Mouse (Mus musculus): ENCODE measurements around the gene Fgf2.

Fgf2 gene

DNA sequence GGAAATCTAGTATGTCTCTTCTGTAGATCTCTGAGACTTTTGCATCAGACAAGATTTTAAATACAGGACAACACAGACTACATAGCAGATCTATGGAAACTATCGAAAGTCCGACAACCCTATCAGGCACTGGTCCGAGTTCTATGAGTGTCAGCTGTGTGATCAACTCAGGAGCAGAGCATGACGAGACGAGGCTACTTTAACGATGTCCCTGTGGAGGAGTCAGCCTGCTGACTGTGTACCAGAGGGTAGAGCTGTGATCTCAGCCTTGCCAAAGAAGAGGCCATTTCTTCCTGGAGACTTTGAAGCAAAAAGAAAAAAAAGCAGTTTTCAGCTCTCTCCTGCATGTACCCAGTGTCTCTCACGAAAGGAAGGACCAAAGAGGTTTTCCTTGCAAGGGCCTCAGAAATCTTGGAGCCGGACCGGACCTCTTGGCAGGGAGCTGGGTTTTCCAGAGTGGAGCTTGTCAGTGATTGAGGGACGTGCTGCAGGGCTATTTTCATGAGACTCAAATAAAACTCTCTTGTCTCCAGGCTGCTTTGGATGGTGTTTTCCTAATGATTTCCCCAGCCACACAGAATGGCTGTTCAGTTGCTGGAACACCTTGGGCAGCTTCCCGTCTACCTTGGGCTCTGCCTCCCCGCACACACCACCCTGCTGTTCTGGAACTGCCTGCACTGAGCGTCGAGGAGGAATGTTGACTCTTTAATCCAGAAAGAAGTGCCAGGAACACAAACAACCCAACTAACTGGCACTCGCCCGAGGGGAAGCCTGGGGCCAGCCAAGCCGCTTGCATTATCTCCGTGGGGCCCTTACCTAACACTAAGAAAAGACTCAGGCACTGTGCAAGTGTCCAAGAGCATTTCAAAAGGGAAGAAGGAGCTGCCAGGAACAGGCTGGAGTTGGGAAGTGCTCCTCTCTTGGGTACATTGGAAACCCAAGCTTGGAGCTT lies 32.1 kb downstream of the Fgf2 start:
- TF ChIP-seq GATA4 (IDR thresholded peaks at IDR 0.05; ENCODE audit: insufficient replicate concordance, low read length): no peak

DNA sequence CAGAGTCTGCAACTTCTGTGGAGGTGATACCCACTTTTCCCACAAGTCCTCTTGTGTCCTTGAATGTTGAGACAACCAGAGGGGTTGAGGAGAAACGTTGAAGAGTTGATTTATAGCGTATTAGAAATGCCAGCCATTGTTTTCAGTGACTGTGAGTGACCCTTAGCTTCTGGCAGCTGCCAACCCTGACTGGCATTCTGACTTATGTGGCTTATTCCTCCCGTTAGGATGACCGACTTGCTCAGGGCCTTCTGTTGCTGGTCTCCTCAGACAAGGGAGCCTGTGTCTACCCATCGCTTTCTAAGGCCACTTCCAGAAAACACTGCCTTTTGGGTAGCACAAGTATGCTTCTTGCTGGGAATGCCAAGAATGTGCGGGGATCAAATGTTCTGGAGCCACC lies 33.3 kb downstream of the Fgf2 start:
- no peak for TF ChIP-seq GATA4 (IDR thresholded peaks at IDR 0.05; ENCODE audit: insufficient replicate concordance, low read length)

DNA sequence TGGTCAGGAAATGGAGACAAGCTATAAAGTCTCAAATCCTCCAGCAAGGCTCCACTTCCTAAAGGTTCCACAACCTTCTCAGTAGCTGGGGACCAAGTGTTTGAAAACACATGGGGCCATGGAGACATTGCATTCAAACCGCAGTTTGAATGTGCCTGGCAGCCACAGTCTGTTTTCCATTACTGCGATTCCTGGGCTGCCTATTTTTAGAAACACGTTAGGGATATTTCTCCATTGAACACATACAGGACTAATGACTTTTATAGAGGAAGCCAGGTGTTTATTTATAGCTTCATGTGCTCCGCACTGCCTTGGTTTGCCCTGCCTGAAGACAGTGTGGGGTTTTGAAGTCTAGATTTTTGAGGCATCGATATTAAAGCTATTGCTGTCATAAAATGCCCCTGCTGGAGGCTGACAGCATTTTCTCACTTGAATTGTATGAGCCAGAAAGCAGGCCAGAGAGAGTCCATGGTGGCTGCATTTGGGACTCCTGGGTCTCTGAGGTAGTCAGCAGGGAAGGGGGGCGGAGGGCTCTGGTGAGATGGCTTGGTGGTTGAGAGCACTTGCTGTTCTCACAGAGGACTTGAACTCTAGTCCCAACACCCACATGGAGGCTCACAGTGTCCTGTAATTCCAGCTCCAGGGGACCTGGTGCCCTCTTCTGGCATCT lies 35.1 kb downstream of the Fgf2 start:
- TF ChIP-seq GATA4 (IDR thresholded peaks at IDR 0.05; ENCODE audit: insufficient replicate concordance, low read length): no peak

DNA sequence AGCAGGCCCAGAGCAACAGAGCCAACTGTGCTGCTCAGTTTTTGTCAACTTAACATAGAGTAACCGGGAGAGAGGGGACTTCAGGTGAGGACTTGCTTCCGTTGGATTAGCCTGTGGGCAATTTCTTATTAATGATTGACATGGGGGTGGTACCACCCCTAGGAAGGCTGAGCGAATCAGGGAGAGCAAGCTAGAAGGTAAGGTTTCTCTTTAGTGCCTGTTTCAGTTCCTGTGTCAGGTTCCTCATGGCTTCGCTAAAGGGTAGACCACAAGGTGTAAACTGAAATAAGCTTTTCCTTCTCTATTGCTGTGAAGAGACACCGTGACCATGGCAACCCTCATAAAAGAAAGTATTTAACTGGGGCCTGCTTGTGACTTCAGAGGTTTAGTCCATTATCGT lies 39.2 kb downstream of the Fgf2 start:
- no peak for TF ChIP-seq GATA4 (IDR thresholded peaks at IDR 0.05; ENCODE audit: insufficient replicate concordance, low read length)

DNA sequence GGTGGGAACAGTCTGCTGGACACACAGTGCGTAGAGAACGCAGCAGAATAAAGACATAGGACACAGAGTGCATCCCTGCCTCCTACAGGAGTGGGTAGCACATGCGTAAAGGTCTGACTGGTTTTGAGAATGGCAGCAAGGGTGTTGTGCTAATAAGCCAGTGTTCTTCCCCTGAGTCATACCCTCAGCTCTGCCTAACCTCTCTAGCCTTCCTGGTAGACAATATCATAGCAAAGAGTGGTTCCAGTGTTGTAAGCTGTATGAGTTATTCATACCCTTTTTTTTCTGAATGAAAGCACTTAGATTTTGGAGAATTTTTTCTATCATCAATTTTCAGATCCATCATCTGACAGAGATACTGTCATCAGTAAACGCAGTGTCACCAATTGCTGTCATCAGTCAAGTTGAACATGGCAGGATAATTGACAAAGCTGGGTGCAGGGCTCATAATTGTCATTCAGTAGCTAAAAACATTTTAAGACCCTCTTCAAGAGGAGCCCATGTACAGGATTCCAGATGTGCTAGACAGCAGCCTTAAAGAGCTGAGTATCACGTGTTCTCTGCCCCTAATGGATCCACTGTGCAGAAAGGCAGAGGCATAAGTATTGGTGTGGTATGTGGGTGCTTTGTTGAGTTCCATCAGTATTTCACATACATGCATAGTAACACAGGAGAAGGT lies 48.9 kb downstream of the Fgf2 start:
- no peak for TF ChIP-seq GATA4 (IDR thresholded peaks at IDR 0.05; ENCODE audit: insufficient replicate concordance, low read length)

DNA sequence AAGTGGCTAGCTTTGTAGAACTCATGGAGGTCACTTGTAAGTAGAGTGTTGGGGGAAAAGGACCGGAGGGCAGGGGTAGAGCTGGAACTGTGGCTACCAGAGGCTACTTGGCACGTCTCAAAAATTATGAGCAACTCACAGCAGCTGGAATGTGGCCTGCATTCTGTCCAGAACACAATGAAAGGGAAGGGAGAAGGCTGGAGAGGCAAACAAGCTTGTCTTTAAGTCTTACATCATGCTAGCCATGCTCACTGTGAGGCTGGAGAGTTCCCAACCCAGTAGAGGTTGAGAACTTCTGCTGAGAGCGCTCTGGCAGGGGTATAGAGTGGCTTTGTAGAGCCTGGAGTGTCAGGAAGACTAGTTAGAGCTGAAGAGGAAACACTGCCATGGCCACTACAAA lies 49.5 kb downstream of the Fgf2 start:
- no peak for TF ChIP-seq GATA4 (IDR thresholded peaks at IDR 0.05; ENCODE audit: insufficient replicate concordance, low read length)

DNA sequence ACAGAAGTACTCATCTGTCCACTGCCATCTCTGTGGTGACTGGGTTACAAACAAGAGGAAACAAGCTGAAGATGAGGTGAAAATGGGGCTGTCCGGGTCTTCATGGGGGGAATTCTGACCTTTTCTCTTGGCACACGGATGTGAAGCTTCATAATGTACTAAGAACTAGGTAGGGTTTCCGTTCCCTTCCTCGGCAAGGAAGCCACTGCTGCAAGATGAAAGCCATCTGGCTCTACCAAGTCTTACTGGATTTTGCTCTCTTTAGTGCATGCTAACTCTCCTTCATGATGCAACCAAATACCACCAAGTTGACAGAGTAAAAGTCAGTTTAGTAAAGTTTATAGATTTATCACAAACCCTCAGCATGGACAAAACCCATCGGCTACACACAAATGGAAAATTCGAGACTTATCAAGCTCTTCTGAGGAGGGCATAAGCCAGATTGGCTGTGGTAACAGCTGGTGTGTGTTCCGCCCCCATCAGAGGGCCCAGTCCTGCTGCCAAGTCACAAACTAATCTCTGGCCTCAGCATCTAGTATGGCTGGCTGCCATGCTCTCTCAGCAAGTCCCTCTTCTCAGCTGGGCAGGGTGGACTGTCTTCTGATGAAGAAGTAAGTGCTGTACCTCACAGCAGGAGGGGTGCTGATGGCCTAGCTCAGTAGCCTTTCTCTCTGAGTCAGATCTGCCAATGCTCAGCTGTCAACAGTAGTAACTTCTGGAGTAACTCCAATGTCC lies 50.7 kb downstream of the Fgf2 start:
- no peak for TF ChIP-seq GATA4 (IDR thresholded peaks at IDR 0.05; ENCODE audit: insufficient replicate concordance, low read length)

DNA sequence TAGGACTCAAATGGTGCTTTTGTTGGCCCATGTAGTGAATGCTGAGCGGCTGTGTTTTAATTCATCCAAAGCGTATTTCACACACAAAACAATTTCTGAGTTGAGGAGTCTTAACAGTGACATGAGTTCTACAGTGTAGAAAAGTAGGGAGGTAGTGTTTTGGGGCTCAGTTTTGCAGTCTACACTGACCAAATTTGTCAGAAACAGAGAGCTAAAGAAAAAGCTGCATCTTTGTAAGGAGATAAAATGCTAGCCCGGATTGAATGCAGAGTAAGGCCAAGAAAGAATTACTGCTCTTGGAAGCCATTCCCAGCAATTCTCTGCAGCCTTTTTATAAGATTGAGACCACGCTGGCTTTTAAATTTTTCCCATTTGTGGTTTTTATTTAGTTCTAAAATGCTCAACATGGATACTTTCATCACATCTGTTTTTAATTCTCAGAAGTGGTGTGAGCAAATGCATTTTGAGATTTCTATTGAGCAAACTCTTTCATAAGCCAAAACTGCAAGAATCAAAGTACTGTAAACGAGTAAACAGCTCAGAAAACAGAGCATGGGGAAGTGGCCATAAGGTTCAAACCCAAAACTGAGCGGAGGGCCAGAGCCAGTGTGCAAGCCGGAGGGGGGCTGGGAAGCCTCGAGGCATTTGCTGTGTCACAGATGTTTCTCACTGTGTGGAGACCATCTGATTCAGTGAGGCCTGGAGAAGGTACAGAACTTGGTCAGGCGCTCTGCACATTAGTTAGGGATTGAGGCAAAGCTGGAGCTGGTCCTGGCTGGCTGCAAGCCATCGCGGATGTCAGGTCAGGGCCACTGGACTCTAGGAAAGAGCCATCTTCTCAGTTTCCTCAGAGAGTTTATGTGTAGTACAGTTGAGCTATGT lies 53.8 kb downstream of the Fgf2 start:
- no peak for TF ChIP-seq GATA4 (IDR thresholded peaks at IDR 0.05; ENCODE audit: insufficient replicate concordance, low read length)

DNA sequence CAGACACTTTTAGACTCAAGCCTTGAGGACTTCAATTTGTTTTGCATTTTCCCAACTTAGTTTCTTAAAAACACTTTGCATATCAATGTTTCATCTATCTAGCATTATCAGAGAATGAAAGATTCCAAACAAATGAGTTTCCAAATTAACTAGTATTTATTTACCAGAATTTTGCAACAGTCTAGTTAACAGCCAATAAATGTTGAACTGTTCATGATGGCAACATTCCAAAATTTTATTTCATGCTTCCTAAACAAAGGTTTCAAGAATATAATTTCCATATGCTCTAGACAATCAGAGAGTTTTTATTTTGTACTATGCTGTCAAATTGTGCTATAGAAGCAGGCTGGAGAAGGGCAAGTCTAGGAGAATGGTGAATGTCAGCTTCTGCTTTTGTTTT lies 59.5 kb downstream of the Fgf2 start:
- TF ChIP-seq GATA4 (IDR thresholded peaks at IDR 0.05; ENCODE audit: insufficient replicate concordance, low read length): no peak

DNA sequence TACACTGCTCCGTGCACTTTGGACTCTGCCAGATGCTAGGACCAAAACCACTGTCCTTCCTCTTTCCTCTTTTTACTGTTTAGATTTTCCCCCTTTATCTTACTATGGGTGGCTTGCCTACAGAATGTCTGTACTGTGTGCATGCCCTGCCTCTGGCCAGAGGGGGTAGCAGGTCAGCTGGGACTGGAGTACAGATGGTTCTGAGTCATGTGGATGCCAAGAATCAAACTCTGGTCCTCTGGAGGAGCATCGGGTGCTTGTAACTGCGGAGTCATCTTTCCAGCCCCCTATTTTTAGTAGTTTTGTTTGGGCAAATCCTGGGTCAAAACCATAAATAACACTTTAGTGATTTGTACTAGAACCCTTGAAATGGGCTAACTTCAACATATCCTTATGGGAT lies 65.3 kb downstream of the Fgf2 start:
- TF ChIP-seq GATA4 (IDR thresholded peaks at IDR 0.05; ENCODE audit: insufficient replicate concordance, low read length): no peak

DNA sequence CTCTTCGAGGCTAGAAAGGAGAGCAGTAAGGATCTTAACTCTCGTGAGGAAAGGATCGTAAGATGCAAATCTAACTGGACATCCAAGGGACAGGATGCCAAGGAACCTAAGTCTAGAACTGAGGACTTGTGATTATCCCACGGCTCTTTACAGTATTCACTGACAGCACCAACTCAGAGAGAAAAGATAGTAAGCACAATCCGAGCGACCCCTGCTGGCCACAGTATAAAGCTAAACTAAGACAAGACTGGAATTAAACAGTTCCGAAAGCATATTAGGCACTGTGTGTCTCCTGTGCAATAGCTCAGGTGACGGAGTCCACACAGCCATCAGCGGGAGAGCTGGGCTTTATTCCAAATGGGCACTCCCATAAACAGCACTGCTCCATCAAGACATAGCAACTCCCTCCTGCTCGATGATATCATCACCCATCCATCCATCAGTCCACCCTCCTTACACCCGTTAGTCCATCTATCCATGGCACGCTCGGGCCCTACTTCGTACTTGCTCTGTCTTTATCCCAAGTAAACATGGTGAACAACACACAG lies 66.3 kb downstream of the Fgf2 start:
- no peak for TF ChIP-seq GATA4 (IDR thresholded peaks at IDR 0.05; ENCODE audit: insufficient replicate concordance, low read length)

DNA sequence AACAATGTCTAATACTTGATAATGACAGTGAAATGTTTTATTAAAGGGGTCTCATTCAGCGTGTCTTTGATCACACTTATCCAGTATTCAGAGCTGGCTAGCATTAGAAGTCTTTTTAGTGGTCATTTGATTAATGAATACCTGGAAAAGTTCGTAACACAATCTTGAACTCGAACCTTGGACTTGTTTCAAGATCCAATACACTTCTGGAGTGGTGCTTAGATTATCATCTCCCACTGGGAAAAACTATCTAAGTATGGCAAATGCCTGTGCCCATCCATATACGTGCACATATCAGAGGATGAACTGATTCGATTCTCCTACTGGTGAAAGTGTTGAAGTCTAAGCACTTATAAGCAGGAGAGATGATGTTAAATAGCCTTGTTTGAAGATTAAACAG lies 70.2 kb downstream of the Fgf2 start:
- TF ChIP-seq GATA4 (IDR thresholded peaks at IDR 0.05; ENCODE audit: insufficient replicate concordance, low read length): no peak

DNA sequence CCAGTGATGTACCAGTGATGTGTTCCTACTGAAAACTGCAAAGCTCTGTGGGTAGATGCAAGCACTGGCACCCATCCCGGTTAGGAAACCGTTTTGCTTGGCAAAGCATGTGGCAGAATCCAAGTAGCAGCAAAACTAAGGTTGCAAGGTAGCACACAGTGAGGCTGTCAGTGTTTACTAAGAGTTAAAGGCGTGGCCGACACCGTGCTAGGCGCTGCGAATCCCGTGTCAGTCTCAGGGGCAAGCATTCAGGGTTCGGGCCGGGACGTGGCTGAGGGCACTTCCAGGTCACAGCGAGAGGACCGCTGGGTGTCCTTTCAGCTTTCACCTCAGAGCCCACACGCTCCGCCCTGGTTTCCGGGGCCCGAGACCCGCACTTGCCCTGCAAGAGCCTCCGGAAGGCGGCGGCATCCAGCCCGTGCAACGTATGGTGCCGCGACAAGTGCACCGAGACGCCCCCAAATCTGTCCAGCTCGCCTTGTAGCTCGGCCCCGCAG lies 70.9 kb downstream of the Fgf2 start:
- TF ChIP-seq GATA4 (IDR thresholded peaks at IDR 0.05; ENCODE audit: insufficient replicate concordance, low read length): no peak

Measured in liver, adult (tissue).